Mouse (Mus musculus): ENCODE measurements around the gene Zglp1. TPM values are rescaled to one million over a fixed set of nuclear protein-coding genes. Genes with fewer than 3 reads are reported as not detected.
A peak's percentile ranks its signal among the peaks of the same experiment; 100 is the strongest.

The Zglp1 gene
- polyA plus RNA-seq, 1 experiment, result 0.80 TPM

- H3K27ac ChIP-seq (ENCODE audit: insufficient read depth, low read depth, low read length), result peak overlapping the region; percentile 87
- TF ChIP-seq CTCF (IDR thresholded peaks at IDR 0.05; ENCODE audit: extremely low read depth, insufficient read length, insufficient replicate concordance, low read depth, low read length) (no peak), POLR2A (IDR thresholded peaks at IDR 0.05; ENCODE audit: low read depth, low read length) (no peak)
- no peaks in the 10 kb centered on the region for H3K27me3 ChIP-seq (ENCODE audit: control insufficient read depth, insufficient read depth, low read length)
- H3K4me1 ChIP-seq (ENCODE audit: control insufficient read depth, insufficient read depth, insufficient read length, low read length), result peaks cover 20% of the 10 kb centered on the region
- H3K36me3 ChIP-seq (ENCODE audit: control insufficient read depth, insufficient read depth, low read length), result peaks cover 34% of the 10 kb centered on the region
- peak overlapping the region; percentile 88 for H3K4me3 ChIP-seq (ENCODE audit: low read depth, low read length)
- 1% methylated on average over 24 of the region's 24 CpGs for WGBS
These were observed 24.2 kb upstream of the Zglp1 start for GRCm38 (mm10) chr9:21090972-21091706.

DNA sequence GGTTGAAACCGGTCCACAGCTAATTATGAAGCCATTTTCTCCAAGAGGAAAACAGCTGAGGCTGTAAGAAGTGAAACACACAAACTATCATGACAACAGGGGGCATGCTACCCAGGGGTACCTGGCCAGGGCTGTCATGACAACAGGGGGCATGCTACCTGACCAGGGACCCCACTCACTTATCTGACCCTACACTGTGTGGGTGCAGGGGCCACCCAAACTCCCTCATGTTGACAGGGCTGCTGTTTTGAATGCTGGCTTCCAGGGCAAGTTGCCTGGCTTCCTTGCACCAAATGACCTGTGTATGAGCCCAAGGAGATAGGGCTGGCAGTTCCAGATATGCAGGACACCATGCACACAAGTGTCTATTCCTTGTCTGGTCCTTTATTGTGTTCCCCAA, 23.6 kb upstream of the Zglp1 start:
- 57% methylated on average over 1 of the region's 1 CpGs for WGBS
- TF ChIP-seq POLR2A (IDR thresholded peaks at IDR 0.05; ENCODE audit: low read depth, low read length), result no peak
- TF ChIP-seq CTCF (IDR thresholded peaks at IDR 0.05; ENCODE audit: extremely low read depth, insufficient read length, insufficient replicate concordance, low read depth, low read length), result no peak
- H3K27ac ChIP-seq (ENCODE audit: insufficient read depth, low read depth, low read length), result peak overlapping the region; percentile 87
- no peaks in the 10 kb centered on the region for H3K27me3 ChIP-seq (ENCODE audit: control insufficient read depth, insufficient read depth, low read length)
- H3K4me1 ChIP-seq (ENCODE audit: control insufficient read depth, insufficient read depth, insufficient read length, low read length), result peaks cover 22% of the 10 kb centered on the region
- H3K36me3 ChIP-seq (ENCODE audit: control insufficient read depth, insufficient read depth, low read length), result peaks cover 39% of the 10 kb centered on the region
- H3K4me3 ChIP-seq (ENCODE audit: low read depth, low read length), result peak overlapping the region; percentile 88

GRCm38 (mm10) chr9:21083324-21083723, 16.4 kb upstream of the Zglp1 start:
- Histone ChIP-seq H3K27me3 (ENCODE audit: control insufficient read depth, insufficient read depth, low read length) (no peaks in the 10 kb centered on the region), H3K4me1 (ENCODE audit: control insufficient read depth, insufficient read depth, insufficient read length, low read length) (peaks cover 9% of the 10 kb centered on the region), H3K4me3 (ENCODE audit: low read depth, low read length) (no peak overlapping the region), H3K36me3 (ENCODE audit: control insufficient read depth, insufficient read depth, low read length) (peaks cover 85% of the 10 kb centered on the region), H3K27ac (ENCODE audit: insufficient read depth, low read depth, low read length) (no peak overlapping the region)
- TF ChIP-seq POLR2A (IDR thresholded peaks at IDR 0.05; ENCODE audit: low read depth, low read length), result no peak
- TF ChIP-seq CTCF (IDR thresholded peaks at IDR 0.05; ENCODE audit: extremely low read depth, insufficient read length, insufficient replicate concordance, low read depth, low read length), result no peak
- WGBS, result 77% methylated on average over 3 of the region's 3 CpGs

DNA sequence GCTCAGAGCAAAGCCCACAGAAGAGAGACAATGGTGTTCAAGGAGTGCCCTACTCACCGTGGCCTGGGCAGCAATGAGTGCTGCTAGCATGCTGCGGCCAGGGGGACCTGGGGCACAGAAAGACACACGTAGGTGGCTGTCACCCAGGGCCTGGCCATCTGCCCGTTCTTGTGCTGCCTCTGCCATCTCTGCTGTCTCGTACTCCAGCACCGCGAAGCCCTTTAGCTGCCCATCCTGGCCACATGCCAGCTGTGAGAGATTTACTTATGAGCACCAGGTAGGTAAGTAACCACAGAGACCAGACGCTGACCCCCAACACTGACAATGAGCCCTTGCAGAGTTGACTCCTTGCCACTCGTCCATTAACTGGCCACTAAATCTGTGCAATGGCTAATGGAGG, 14.2 kb upstream of the Zglp1 start:
- Histone ChIP-seq H3K27ac (ENCODE audit: insufficient read depth, low read depth, low read length) (no peak overlapping the region), H3K4me1 (ENCODE audit: control insufficient read depth, insufficient read depth, insufficient read length, low read length) (peaks cover 1% of the 10 kb centered on the region), H3K27me3 (ENCODE audit: control insufficient read depth, insufficient read depth, low read length) (no peaks in the 10 kb centered on the region), H3K4me3 (ENCODE audit: low read depth, low read length) (no peak overlapping the region), H3K36me3 (ENCODE audit: control insufficient read depth, insufficient read depth, low read length) (peaks cover 82% of the 10 kb centered on the region)
- TF ChIP-seq CTCF (IDR thresholded peaks at IDR 0.05; ENCODE audit: extremely low read depth, insufficient read length, insufficient replicate concordance, low read depth, low read length) (no peak), POLR2A (IDR thresholded peaks at IDR 0.05; ENCODE audit: low read depth, low read length) (no peak)
- 85% methylated on average over 9 of the region's 9 CpGs for WGBS

DNA sequence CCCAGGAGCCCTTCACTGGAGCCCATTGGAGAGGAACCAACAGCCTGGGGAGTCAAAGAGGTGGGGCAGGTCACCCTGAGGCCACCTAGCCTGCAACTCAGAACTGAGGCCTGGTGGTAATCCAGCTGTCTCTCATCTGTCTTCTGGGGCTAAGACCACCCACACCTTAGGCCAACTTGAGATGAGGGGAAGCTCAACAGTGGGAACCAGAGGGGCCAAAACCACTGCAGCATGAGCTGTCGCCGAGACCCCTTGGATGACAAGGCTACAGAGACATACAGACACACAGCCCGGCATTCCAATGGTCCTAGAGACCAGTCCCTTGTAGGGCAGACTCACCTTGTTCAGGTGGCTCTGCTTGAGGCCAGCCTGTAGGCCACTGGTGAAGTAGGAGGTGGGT, 8.7 kb upstream of the Zglp1 start:
- Histone ChIP-seq H3K27me3 (ENCODE audit: control insufficient read depth, insufficient read depth, low read length) (no peaks in the 10 kb centered on the region), H3K36me3 (ENCODE audit: control insufficient read depth, insufficient read depth, low read length) (peaks cover 51% of the 10 kb centered on the region), H3K4me1 (ENCODE audit: control insufficient read depth, insufficient read depth, insufficient read length, low read length) (peaks cover 2% of the 10 kb centered on the region; the same call in 1 of the 2 replicates), H3K27ac (ENCODE audit: insufficient read depth, low read depth, low read length) (no peak overlapping the region), H3K4me3 (ENCODE audit: low read depth, low read length) (no peak overlapping the region)
- WGBS, result 97% methylated on average over 3 of the region's 3 CpGs
- TF ChIP-seq CTCF (IDR thresholded peaks at IDR 0.05; ENCODE audit: extremely low read depth, insufficient read length, insufficient replicate concordance, low read depth, low read length), result no peak
- TF ChIP-seq POLR2A (IDR thresholded peaks at IDR 0.05; ENCODE audit: low read depth, low read length), result no peak

DNA sequence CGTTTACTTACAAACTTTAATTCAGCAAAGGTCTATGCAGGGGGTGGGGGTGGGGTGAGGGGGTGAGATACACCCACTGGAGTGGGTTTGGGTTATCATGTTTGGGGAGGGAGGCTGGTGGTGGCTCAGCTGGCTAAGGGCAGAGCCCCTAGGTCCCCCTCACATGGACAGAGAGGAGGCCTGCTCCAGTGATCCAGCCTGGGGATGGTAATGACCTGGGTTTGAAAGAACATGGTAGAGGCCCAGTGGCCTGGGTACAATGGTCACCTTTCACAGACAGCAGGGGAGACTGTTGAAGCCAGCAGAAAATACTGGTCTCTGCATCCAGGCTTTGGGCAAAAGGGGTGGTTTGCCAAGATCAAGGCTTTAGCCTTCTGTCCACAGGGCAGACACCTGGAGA, 7.3 kb upstream of the Zglp1 start:
- Histone ChIP-seq H3K27me3 (ENCODE audit: control insufficient read depth, insufficient read depth, low read length) (no peaks in the 10 kb centered on the region), H3K36me3 (ENCODE audit: control insufficient read depth, insufficient read depth, low read length) (peaks cover 36% of the 10 kb centered on the region), H3K4me3 (ENCODE audit: low read depth, low read length) (no peak overlapping the region), H3K4me1 (ENCODE audit: control insufficient read depth, insufficient read depth, insufficient read length, low read length) (peaks cover 2% of the 10 kb centered on the region; the same call in 1 of the 2 replicates), H3K27ac (ENCODE audit: insufficient read depth, low read depth, low read length) (no peak overlapping the region)
- 56% methylated on average over 1 of the region's 1 CpGs for WGBS
- TF ChIP-seq CTCF (IDR thresholded peaks at IDR 0.05; ENCODE audit: extremely low read depth, insufficient read length, insufficient replicate concordance, low read depth, low read length), result no peak
- TF ChIP-seq POLR2A (IDR thresholded peaks at IDR 0.05; ENCODE audit: low read depth, low read length), result no peak

GRCm38 (mm10) chr9:21073044-21073840, 6.3 kb upstream of the Zglp1 start, which contains the start of the genes Gm49373 and Fdx1l:
TSS of gene Gm49373 (minus strand) at chr9:21073096.
TSS of gene Fdx1l (minus strand) at chr9:21073614.
- 1% methylated on average over 58 of the region's 58 CpGs for WGBS
- Histone ChIP-seq H3K4me3 (ENCODE audit: low read depth, low read length) (peak within 1 kb of the TSS; percentile 79), H3K36me3 (ENCODE audit: control insufficient read depth, insufficient read depth, low read length) (peaks cover 27% of the 10 kb centered on the region), H3K27me3 (ENCODE audit: control insufficient read depth, insufficient read depth, low read length) (no peaks in the 10 kb centered on the region), H3K4me1 (ENCODE audit: control insufficient read depth, insufficient read depth, insufficient read length, low read length) (peaks cover 2% of the 10 kb centered on the region; the same call in 1 of the 2 replicates), H3K27ac (ENCODE audit: insufficient read depth, low read depth, low read length) (peak within 1 kb of the TSS; percentile 72)
- TF ChIP-seq CTCF (IDR thresholded peaks at IDR 0.05; ENCODE audit: extremely low read depth, insufficient read length, insufficient replicate concordance, low read depth, low read length) (no peak), POLR2A (IDR thresholded peaks at IDR 0.05; ENCODE audit: low read depth, low read length) (peak; percentile 30; the same call in 1 of the 2 replicates)
